Mouse (Mus musculus) CH12.LX (cell line): ENCODE measurements around the gene Sipa1l3. TPM values are rescaled to one million over a fixed set of nuclear protein-coding genes. Genes with fewer than 3 reads are reported as not detected.

ENCODE experiments used
- DNase-seq: peaks from one replicate; pipeline ENCODE4 v3.0.0-alpha.2; 2013; ENCODE audit errors: extremely low read depth
- H3K27ac ChIP-seq: 2 replicates; pipeline ENCODE4 v1.5.1; 2012; ENCODE audit warnings: low read depth, mild to moderate bottlenecking, control low read depth, moderate library complexity; ENCODE audit not compliant: insufficient read depth
- H3K27me3 ChIP-seq: replicated peaks from 2 replicates; pipeline ENCODE3; 2012; ENCODE audit warnings: inconsistent platforms
- H3K36me3 ChIP-seq, 2 experiments: replicated peaks in 1 of 2; 2 replicates each; pipeline versions ENCODE3 to v1.6.1; 2012; ENCODE audit warnings: inconsistent platforms in 1 of 2, low read length in 1 of 2, mild to moderate bottlenecking in 1 of 2, mixed read lengths in 1 of 2, moderate library complexity in 1 of 2; ENCODE audit not compliant: control insufficient read depth in 1 of 2, insufficient read depth in 1 of 2
- H3K4me1 ChIP-seq, 2 experiments: 2 replicates each; pipeline ENCODE4 v1.6.1; 2012; ENCODE audit warnings: inconsistent platforms in 1 of 2, moderate library complexity in 1 of 2; ENCODE audit not compliant: insufficient read depth in 2 of 2, control insufficient read depth in 1 of 2
- H3K4me2 ChIP-seq: 2 replicates; pipeline ENCODE4 v1.6.1; 2012; ENCODE audit warnings: low read depth, mild to moderate bottlenecking, control low read depth; ENCODE audit not compliant: poor library complexity, insufficient read depth, severe bottlenecking
- H3K4me3 ChIP-seq, 3 experiments: fragments of 150-350 bp in 1 of 3; sonication (generic) in 1 of 3; replicated peaks in 1 of 3; 2 replicates each; pipeline versions ENCODE3 to v1.5.1; 2011 to 2012; ENCODE audit warnings: low read depth in 2 of 3, low read length in 2 of 3, mild to moderate bottlenecking in 2 of 3, moderate library complexity in 2 of 3, control low read depth in 1 of 3, improper control_type of control experiment in 1 of 3, inconsistent platforms in 1 of 3, mixed read lengths in 1 of 3; ENCODE audit not compliant: poor library complexity in 1 of 3
- H3K79me2 ChIP-seq: replicated peaks from 2 replicates; pipeline ENCODE4 v1.6.1; 2012; ENCODE audit warnings: mild to moderate bottlenecking, moderate library complexity; ENCODE audit not compliant: control insufficient read depth, poor library complexity, insufficient read depth, severe bottlenecking; ENCODE audit errors: extremely low read depth
- H3K9ac ChIP-seq: 2 replicates; pipeline ENCODE4 v1.6.1; 2012; ENCODE audit warnings: low read depth, mild to moderate bottlenecking, control low read depth, moderate library complexity; ENCODE audit not compliant: insufficient read depth
- H3K9me3 ChIP-seq: replicated peaks from 2 replicates; pipeline ENCODE3; 2012; ENCODE audit warnings: low read length, inconsistent platforms, mixed read lengths
- BHLHE40 ChIP-seq: IDR thresholded peaks from 2 replicates; pipeline ENCODE4 v1.6.1; 2011; ENCODE audit warnings: mild to moderate bottlenecking, low read depth, low read length, improper control_type of control experiment
- CHD1 ChIP-seq: IDR thresholded peaks from 2 replicates; pipeline ENCODE4 v1.6.1; 2012; ENCODE audit warnings: low read depth, low read length, improper control_type of control experiment, inconsistent platforms
- CHD2 ChIP-seq: IDR thresholded peaks from 2 replicates; pipeline ENCODE4 v1.6.1; 2011; ENCODE audit warnings: low read length, improper control_type of control experiment
- CTCF ChIP-seq, 2 experiments: IDR thresholded peaks in 1 of 2; conservative IDR thresholded peaks in 1 of 2; 2 replicates each; pipeline ENCODE4 v1.5.1; 2011 to 2012; ENCODE audit warnings: low read depth in 2 of 2, low read length in 2 of 2, improper control_type of control experiment in 1 of 2, inconsistent platforms in 1 of 2, mild to moderate bottlenecking in 1 of 2, moderate library complexity in 1 of 2
- EP300 ChIP-seq: IDR thresholded peaks from 2 replicates; pipeline ENCODE4 v1.6.1; 2011; ENCODE audit warnings: low read length, improper control_type of control experiment
- GABPA ChIP-seq: IDR thresholded peaks from 2 replicates; pipeline ENCODE4 v1.6.1; 2012; ENCODE audit warnings: low read depth, low read length, improper control_type of control experiment, inconsistent platforms; ENCODE audit not compliant: insufficient replicate concordance
- IRF4 ChIP-seq: IDR thresholded peaks from 2 replicates; pipeline ENCODE4 v1.6.1; 2014; ENCODE audit warnings: low read depth, mild to moderate bottlenecking, inconsistent platforms, low read length, improper control_type of control experiment
- KAT2A ChIP-seq: IDR thresholded peaks from 2 replicates; pipeline ENCODE4 v1.6.1; 2012; ENCODE audit warnings: low read length, improper control_type of control experiment, inconsistent platforms; ENCODE audit not compliant: insufficient replicate concordance
- MAFK ChIP-seq: IDR thresholded peaks from 2 replicates; pipeline ENCODE4 v1.6.1; 2011; ENCODE audit warnings: low read length, improper control_type of control experiment; ENCODE audit not compliant: insufficient replicate concordance
- MAX ChIP-seq: IDR thresholded peaks from 2 replicates; pipeline ENCODE4 v1.6.1; 2011; ENCODE audit warnings: low read length, improper control_type of control experiment
- MAZ ChIP-seq: IDR thresholded peaks from 2 replicates; pipeline ENCODE4 v1.6.1; 2012; ENCODE audit warnings: low read depth, mild to moderate bottlenecking, inconsistent platforms, low read length, improper control_type of control experiment, moderate library complexity
- POLR2A ChIP-seq: IDR thresholded peaks from 2 replicates; pipeline ENCODE4 v1.6.1; 2011; ENCODE audit warnings: low read depth, mild to moderate bottlenecking, improper control_type of control experiment, low read length
- POLR2AphosphoS2 ChIP-seq: IDR thresholded peaks from 2 replicates; pipeline ENCODE4 v1.6.1; 2011; ENCODE audit warnings: low read depth, low read length, improper control_type of control experiment
- SIN3A ChIP-seq: IDR thresholded peaks from 2 replicates; pipeline ENCODE4 v1.6.1; 2012; ENCODE audit warnings: low read length, improper control_type of control experiment, inconsistent platforms
- TBP ChIP-seq: conservative IDR thresholded peaks from 2 replicates; pipeline ENCODE4 v1.6.1; 2011; ENCODE audit warnings: low read depth, low read length, improper control_type of control experiment
- UBTF ChIP-seq: IDR thresholded peaks from 2 replicates; pipeline ENCODE4 v1.6.1; 2012; ENCODE audit warnings: low read depth, mild to moderate bottlenecking, inconsistent platforms, low read length, improper control_type of control experiment, moderate library complexity
- ZC3H11A ChIP-seq: IDR thresholded peaks from 2 replicates; pipeline ENCODE4 v1.6.1; 2012; ENCODE audit warnings: low read depth, mild to moderate bottlenecking, inconsistent platforms, low read length, improper control_type of control experiment
- ZMIZ1 ChIP-seq: IDR thresholded peaks from 2 replicates; pipeline ENCODE4 v1.6.1; 2012; ENCODE audit warnings: low read depth, mild to moderate bottlenecking, inconsistent platforms, low read length, improper control_type of control experiment
- ZNF384 ChIP-seq: IDR thresholded peaks from 2 replicates; pipeline ENCODE4 v1.6.1; 2012; ENCODE audit warnings: low read depth, low read length, improper control_type of control experiment, inconsistent platforms
- dilution Hi-C: fragments of 300-500 bp; cut with MboI; formaldehyde crosslinking; loops from 2 replicates; pipeline ENCODE4 v1.14.3; 2020; ENCODE audit warnings: low sequenced_read_pairs; ENCODE audit not compliant: extremely low pct_unique_long_range_greater_than_20kb, extremely low pct_ligation_motif_present
- in situ Hi-C: fragments of 300-500 bp; cut with MboI; formaldehyde crosslinking; loops from 3 replicates; pipeline ENCODE4 v1.14.3; 2019; ENCODE audit warnings: low sequenced_read_pairs, low pct_ligation_motif_present, low pct_unique_long_range_greater_than_20kb, mixed read lengths
- polyA plus RNA-seq: library from polyadenylated mRNA; unstranded; fragments of >175 nt; gene quantifications from 2 replicates; pipeline ENCODE4 v1.2.1, GENCODE M21; 2012; ENCODE audit warnings: low read depth; ENCODE audit not compliant: insufficient read length
- total RNA-seq, 2 experiments: library from RNA; depleted of rRNA; stranded (reverse); fragments of 300-350 nt in 1 of 2; fragments of >200 nt in 1 of 2; gene quantifications; 2 replicates each; pipeline ENCODE4 v1.2.3; 2012 to 2014

Gene Sipa1l3
- total and polyA plus RNA-seq, 3 experiments, result 1.6 to 8.8 (median 5.9) TPM

DNA sequence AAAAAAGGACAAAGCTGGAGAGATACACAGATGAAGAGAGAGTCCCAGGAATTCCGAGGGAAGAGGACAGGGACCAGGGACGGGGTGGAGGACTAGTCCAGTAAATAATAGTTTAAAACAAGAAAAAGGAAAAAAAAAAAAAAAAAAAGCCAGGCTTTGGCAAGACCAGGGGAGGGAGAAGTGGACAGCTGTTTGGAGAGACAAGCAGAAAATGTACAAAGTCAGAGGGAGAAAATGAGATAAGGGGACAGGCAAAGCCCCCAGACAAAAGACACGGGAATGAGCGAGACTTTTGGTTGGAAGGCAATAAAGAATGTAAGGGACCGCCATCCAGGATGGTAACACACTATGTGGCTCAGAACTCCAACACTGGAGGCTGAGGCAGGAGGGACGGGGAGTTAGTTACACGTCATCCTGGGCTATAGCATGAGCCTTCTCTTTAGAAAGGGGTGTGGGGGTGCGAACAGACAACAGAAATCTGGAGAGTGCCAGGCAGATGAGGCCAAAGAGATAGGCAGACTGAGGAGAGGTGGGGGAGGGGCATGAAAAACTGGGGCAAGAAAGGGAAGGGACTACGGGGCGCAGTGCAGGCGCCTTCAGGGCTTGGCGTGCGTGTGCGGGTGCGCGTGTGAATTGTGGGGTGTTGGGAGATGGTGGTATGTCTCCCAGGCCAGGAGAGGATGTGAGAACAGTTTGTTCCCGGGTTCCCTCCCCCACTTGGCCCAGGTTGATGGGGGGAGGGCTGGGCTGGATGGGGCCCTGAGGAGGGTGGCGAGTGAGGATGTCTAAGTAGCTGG is 200.1 kb downstream of the Sipa1l3 start:
- Histone ChIP-seq H3K4me1 (peaks cover 0 to 15% of the 10 kb centered on the region in 2 experiments; a peak in 2 of 4 replicates), H3K4me3 (no peak overlapping the region), H3K36me3 (peaks cover 0 to 7% of the 10 kb centered on the region in 2 experiments), H3K27ac (no peak overlapping the region), H3K4me2 (no peak overlapping the region), H3K9ac (no peak overlapping the region), H3K9me3 (no peaks in the 10 kb centered on the region), H3K27me3 (peaks cover 9% of the 10 kb centered on the region), H3K79me2 (no peaks in the 10 kb centered on the region)
- DNase-seq, result no peak
- TF ChIP-seq GABPA (no peak), CHD1 (no peak), POLR2A (no peak), SIN3A (no peak), KAT2A (no peak), ZC3H11A (no peak), BHLHE40 (no peak), CHD2 (no peak), UBTF (no peak), IRF4 (no peak), CTCF (conservative IDR thresholded peaks at IDR 0.05 in 1 of 2, IDR thresholded peaks at IDR 0.05 in 1 of 2; ENCODE audit: low read depth in 2 of 2, low read length in 2 of 2) (no peak), MAZ (no peak), ZNF384 (no peak), MAX (no peak), EP300 (no peak), MAFK (no peak), ZMIZ1 (no peak), POLR2AphosphoS2 (no peak), TBP (no peak)
- in situ Hi-C loops, result no loop called here
- dilution Hi-C loops, result no loop called here

- H3K9ac ChIP-seq, result no peak overlapping the region
- in situ Hi-C loops (no loop called here), dilution Hi-C loops (no loop called here)
- no peak for DNase-seq
- no peaks in the 10 kb centered on the region for H3K79me2 ChIP-seq
- H3K4me2 ChIP-seq, result no peak overlapping the region
- H3K4me1 ChIP-seq, result peaks cover 2 to 19% of the 10 kb centered on the region in 2 experiments; a peak in 2 of 4 replicates
- no peak overlapping the region for H3K27ac ChIP-seq
- H3K9me3 ChIP-seq, result no peaks in the 10 kb centered on the region
- no peak overlapping the region for H3K4me3 ChIP-seq
- TF ChIP-seq POLR2A (no peak), ZMIZ1 (no peak)
- peaks cover 14% of the 10 kb centered on the region for H3K27me3 ChIP-seq
- peaks cover 0 to 6% of the 10 kb centered on the region in 2 experiments for H3K36me3 ChIP-seq
These were observed 200.9 kb downstream of the Sipa1l3 start for GRCm38 (mm10) chr7:29317558-29317957.
